Mouse (Mus musculus) intestine, embryonic 16.5 days (tissue): ENCODE measurements around the gene Fah. TPM values are rescaled to one million over a fixed set of nuclear protein-coding genes. Genes with fewer than 3 reads are reported as not detected.

Source experiments
- ATAC-seq: fragments of 200-750 bp; cut with Nextera tagmentation; 2 replicates; pipeline ENCODE4 v1.8.0; 2017; ENCODE audit warnings: moderate TSS enrichment, moderate library complexity
- H3K27ac ChIP-seq: fragments of 300-500 bp; sonication (generic); 2 replicates; pipeline ENCODE4 v1.5.1; 2014; ENCODE audit warnings: mild to moderate bottlenecking, low read length
- H3K27me3 ChIP-seq: fragments of 300-500 bp; sonication (generic); replicated peaks from 2 replicates; pipeline ENCODE4 v1.6.1; 2014; ENCODE audit warnings: low read length, control low read depth, mixed read lengths; ENCODE audit not compliant: control insufficient read depth, insufficient read depth
- H3K36me3 ChIP-seq: fragments of 300-500 bp; sonication (generic); 2 replicates; pipeline ENCODE4 v1.6.1; 2014; ENCODE audit warnings: low read length, control low read depth; ENCODE audit not compliant: control insufficient read depth, insufficient read depth
- H3K4me1 ChIP-seq: fragments of 300-500 bp; sonication (generic); 2 replicates; pipeline ENCODE4 v1.6.1; 2014; ENCODE audit warnings: low read length, control low read depth, mixed read lengths; ENCODE audit not compliant: control insufficient read depth, insufficient read depth
- H3K4me2 ChIP-seq: fragments of 300-500 bp; sonication (generic); 2 replicates; pipeline ENCODE4 v1.6.1; 2014; ENCODE audit warnings: low read depth, low read length, control low read depth
- H3K4me3 ChIP-seq: fragments of 300-500 bp; sonication (generic); 2 replicates; pipeline ENCODE4 v1.5.1; 2014; ENCODE audit warnings: mild to moderate bottlenecking, low read length
- H3K9ac ChIP-seq: fragments of 300-500 bp; sonication (generic); 2 replicates; pipeline ENCODE4 v1.6.1; 2014; ENCODE audit warnings: low read depth, low read length
- H3K9me3 ChIP-seq: fragments of 300-500 bp; sonication (generic); 2 replicates; pipeline ENCODE4 v1.6.1; 2016; ENCODE audit warnings: low read length, control low read depth; ENCODE audit not compliant: control insufficient read depth
- WGBS: fragments of 180-500 bp; shearing (Covaris S2); extraction: QIAGEN DNeasy Blood & Tissue Kit; methylation state at CpG from one replicate; pipeline ENCODE4 v1.1.7; 2014; 5-methylcytosine and 5-hydroxymethylcytosine counted together
- polyA plus RNA-seq: library from polyadenylated mRNA; unstranded; fragments of >200 nt; fragmentation: Nextera tagmentation; extraction: Ambion mirVana; gene quantifications from 2 replicates; pipeline ENCODE4 v1.2.1, GENCODE M21; 2015

Gene Fah
- polyA plus RNA-seq, 1 experiment from 2014 or later: 17.3 TPM

GRCm38 (mm10) chr7:84586360-84587100 is 20.0 kb downstream of the Fah start:
- Histone ChIP-seq H3K9ac (no peak overlapping the region), H3K36me3 (no peaks in the 10 kb centered on the region), H3K9me3 (no peaks in the 10 kb centered on the region), H3K27ac (no peak overlapping the region), H3K4me2 (no peak overlapping the region), H3K4me1 (no peaks in the 10 kb centered on the region), H3K4me3 (no peak overlapping the region), H3K27me3 (no peaks in the 10 kb centered on the region)
- WGBS: 68% methylated on average over 3 of the region's 3 CpGs
- no peak for ATAC-seq

GRCm38 (mm10) chr7:84585086-84585485 is 21.4 kb downstream of the Fah start:
- Histone ChIP-seq H3K4me2 (no peak overlapping the region), H3K4me1 (no peaks in the 10 kb centered on the region), H3K4me3 (no peak overlapping the region), H3K36me3 (no peaks in the 10 kb centered on the region), H3K27ac (no peak overlapping the region), H3K9ac (no peak overlapping the region), H3K27me3 (no peaks in the 10 kb centered on the region), H3K9me3 (no peaks in the 10 kb centered on the region)
- ATAC-seq: no peak
- WGBS: 89% methylated on average over 4 of the region's 4 CpGs

- no peaks in the 10 kb centered on the region for H3K9me3 ChIP-seq
- H3K4me3 ChIP-seq: no peak overlapping the region
- H3K27me3 ChIP-seq: no peaks in the 10 kb centered on the region
- WGBS: 83% methylated on average over 1 of the region's 1 CpGs
- H3K36me3 ChIP-seq: no peaks in the 10 kb centered on the region
- no peak overlapping the region for H3K27ac ChIP-seq
- no peak overlapping the region for H3K9ac ChIP-seq
- ATAC-seq: no peak
- H3K4me1 ChIP-seq: no peaks in the 10 kb centered on the region
- no peak overlapping the region for H3K4me2 ChIP-seq
Observed at GRCm38 (mm10) chr7:84579769-84580168, 26.8 kb downstream of the Fah start.

- Histone ChIP-seq H3K27me3 (no peaks in the 10 kb centered on the region), H3K4me2 (no peak overlapping the region), H3K9ac (no peak overlapping the region), H3K27ac (no peak overlapping the region), H3K4me1 (no peaks in the 10 kb centered on the region), H3K4me3 (no peak overlapping the region), H3K36me3 (no peaks in the 10 kb centered on the region), H3K9me3 (no peaks in the 10 kb centered on the region)
- ATAC-seq: no peak
- 40% methylated on average over 1 of the region's 1 CpGs for WGBS
Observed at GRCm38 (mm10) chr7:84578841-84579240, 27.7 kb downstream of the Fah start.

GRCm38 (mm10) chr7:84577034-84577433 is 29.5 kb downstream of the Fah start:
- no peaks in the 10 kb centered on the region for H3K4me1 ChIP-seq
- H3K27me3 ChIP-seq: no peaks in the 10 kb centered on the region
- H3K9me3 ChIP-seq: no peaks in the 10 kb centered on the region
- no peaks in the 10 kb centered on the region for H3K36me3 ChIP-seq
- H3K9ac ChIP-seq: no peak overlapping the region
- ATAC-seq: no peak
- H3K27ac ChIP-seq: no peak overlapping the region
- no peak overlapping the region for H3K4me3 ChIP-seq
- no peak overlapping the region for H3K4me2 ChIP-seq
- WGBS: 85% methylated on average over 2 of the region's 2 CpGs

GRCm38 (mm10) chr7:84566200-84566599 is 40.3 kb downstream of the Fah start:
- Histone ChIP-seq H3K27me3 (no peaks in the 10 kb centered on the region), H3K4me3 (no peak overlapping the region), H3K36me3 (no peaks in the 10 kb centered on the region), H3K4me1 (no peaks in the 10 kb centered on the region), H3K27ac (no peak overlapping the region), H3K9me3 (no peaks in the 10 kb centered on the region), H3K9ac (no peak overlapping the region), H3K4me2 (no peak overlapping the region)
- no peak for ATAC-seq
- WGBS: 70% methylated on average over 6 of the region's 6 CpGs

GRCm38 (mm10) chr7:84564236-84564635 is 42.3 kb downstream of the Fah start:
- WGBS: 80% methylated on average over 3 of the region's 3 CpGs
- no peak for ATAC-seq
- no peak overlapping the region for H3K4me3 ChIP-seq

GRCm38 (mm10) chr7:84560500-84560899 is 46.0 kb downstream of the Fah start:
- H3K4me2 ChIP-seq: no peak overlapping the region
- H3K27me3 ChIP-seq: no peaks in the 10 kb centered on the region
- no peak for ATAC-seq
- H3K27ac ChIP-seq: no peak overlapping the region
- H3K9ac ChIP-seq: no peak overlapping the region
- H3K4me1 ChIP-seq: no peaks in the 10 kb centered on the region
- 87% methylated on average over 1 of the region's 1 CpGs for WGBS
- no peaks in the 10 kb centered on the region for H3K9me3 ChIP-seq
- no peak overlapping the region for H3K4me3 ChIP-seq
- H3K36me3 ChIP-seq: no peaks in the 10 kb centered on the region

More at GRCm38 (mm10) chr7:84564236-84564635, 42.3 kb downstream of the Fah start:
- Histone ChIP-seq H3K27ac (no peak overlapping the region), H3K9ac (no peak overlapping the region), H3K4me2 (no peak overlapping the region), H3K36me3 (no peaks in the 10 kb centered on the region), H3K9me3 (no peaks in the 10 kb centered on the region), H3K4me1 (no peaks in the 10 kb centered on the region), H3K27me3 (no peaks in the 10 kb centered on the region)

GRCm38 (mm10) chr7:84557332-84557731 is 49.2 kb downstream of the Fah start:
- Histone ChIP-seq H3K36me3 (no peaks in the 10 kb centered on the region), H3K4me1 (no peaks in the 10 kb centered on the region), H3K27me3 (no peaks in the 10 kb centered on the region), H3K4me2 (no peak overlapping the region), H3K4me3 (no peak overlapping the region), H3K27ac (no peak overlapping the region), H3K9me3 (no peaks in the 10 kb centered on the region), H3K9ac (no peak overlapping the region)
- ATAC-seq: no peak
- 85% methylated on average over 3 of the region's 3 CpGs for WGBS

- Histone ChIP-seq H3K4me2 (no peak overlapping the region), H3K4me1 (no peaks in the 10 kb centered on the region), H3K9me3 (no peaks in the 10 kb centered on the region), H3K4me3 (no peak overlapping the region), H3K36me3 (no peaks in the 10 kb centered on the region), H3K27me3 (no peaks in the 10 kb centered on the region), H3K27ac (no peak overlapping the region), H3K9ac (no peak overlapping the region)
- WGBS: 58% methylated on average over 3 of the region's 3 CpGs
- no peak for ATAC-seq
Observed at GRCm38 (mm10) chr7:84555294-84555693, 51.2 kb downstream of the Fah start.
